Mouse (Mus musculus) activated CD4-positive, CD25-positive, alpha-beta regulatory T cell, adult 4 months (primary cell): Measurements from ENCODE around the gene Slc2a6. TPM values are rescaled to one million over a fixed set of nuclear protein-coding genes. Genes with fewer than 3 reads are reported as not detected.

Source experiments
- ATAC-seq: one replicate; pipeline ENCODE4 v1.8.0; 2017
- polyA plus RNA-seq, 2 experiments: library from polyadenylated mRNA; unstranded; fragments of 100-300 nt; shearing (Covaris generic); gene quantifications; one replicate each; pipeline ENCODE4 v1.2.1; 2017

Slc2a6 gene
- polyA plus RNA-seq, 2 experiments from 2014 or later, result 2.1 to 3.2 TPM

DNA sequence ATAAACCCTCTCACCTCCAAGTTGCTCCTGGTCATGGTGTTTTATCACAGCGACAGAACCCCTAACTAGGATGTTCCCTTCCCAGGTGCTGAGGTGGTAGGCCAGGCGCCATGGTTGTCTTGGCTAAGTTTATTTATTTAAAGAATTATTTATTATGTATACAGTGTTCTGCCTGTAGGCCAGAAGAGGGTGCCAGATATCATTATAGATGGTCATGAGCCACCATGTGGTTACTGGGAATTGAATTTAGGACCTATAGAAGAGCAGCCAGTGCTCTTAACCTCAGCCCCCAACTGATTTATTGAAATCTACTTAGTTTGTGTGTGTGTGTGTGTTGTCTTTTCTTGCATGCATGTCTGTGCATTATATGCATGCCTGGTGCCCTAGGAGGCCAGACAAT is 4.6 kb upstream of the Slc2a6 start:
- ATAC-seq, result no peak

DNA sequence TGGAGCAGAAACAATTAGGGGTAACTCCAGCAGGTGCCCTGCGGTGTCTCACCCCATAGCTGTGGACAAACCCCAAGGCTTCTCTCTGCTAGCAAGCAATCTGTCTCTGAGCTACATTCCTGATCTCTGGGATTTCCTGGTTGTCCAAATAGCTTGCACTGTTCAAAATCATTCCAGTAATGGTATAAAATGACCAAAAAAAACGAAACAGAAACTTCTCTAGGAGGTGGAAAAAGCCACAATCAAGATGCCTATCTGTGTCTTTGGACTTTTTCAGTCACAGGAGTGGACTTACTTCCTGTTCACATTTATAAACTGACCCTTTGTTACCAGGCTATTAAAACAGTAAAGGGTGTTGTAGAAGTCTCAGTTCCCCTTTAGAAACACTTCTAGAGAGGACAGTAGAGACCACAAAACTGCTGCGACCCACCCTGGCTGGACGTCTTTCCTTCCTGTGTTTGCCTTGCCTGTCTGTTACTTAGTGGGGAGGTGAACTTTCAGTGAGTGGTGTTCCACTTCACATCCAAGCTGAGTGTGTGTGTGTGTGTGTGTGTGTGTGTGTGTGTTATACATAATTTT is 728 bp upstream of the Slc2a6 start:
- ATAC-seq, result no peak

DNA sequence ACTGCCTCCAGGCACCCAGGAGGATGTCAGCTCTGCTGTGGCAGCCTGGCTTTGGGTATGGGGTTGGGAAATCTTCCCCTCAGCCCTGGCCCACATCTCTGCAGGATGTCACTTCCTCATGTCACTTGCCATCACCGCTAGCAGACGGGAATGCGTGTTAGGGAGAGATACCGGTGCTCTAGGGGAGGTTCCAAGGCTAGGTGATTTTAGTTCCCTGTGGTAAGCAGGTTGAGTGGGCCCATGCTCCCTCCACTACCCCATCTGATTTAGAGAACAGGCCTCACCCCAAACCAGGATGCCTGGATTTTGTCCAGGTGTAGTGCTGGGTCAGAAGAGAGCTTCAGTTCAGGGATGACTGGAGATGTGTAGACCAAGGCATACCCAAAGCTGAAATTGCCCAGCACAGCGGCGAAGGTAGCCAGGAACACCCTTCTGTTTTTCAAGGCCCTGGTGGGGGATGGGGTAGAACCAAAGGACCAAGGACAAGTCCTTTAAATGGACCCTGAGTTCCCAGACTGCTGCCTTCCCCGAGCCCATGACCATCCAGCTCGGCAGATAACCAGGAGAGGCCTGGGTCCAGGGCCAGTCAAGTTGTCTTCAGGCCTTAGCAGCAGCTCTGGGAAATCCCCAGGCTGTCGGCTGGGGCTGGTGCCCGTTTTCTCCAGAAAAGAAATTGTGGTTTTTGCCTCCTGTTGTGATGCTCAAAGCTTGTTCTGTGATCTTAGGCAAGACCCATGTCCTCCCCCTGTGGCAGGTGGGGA is 761 bp downstream of the Slc2a6 start:
- no peak for ATAC-seq

DNA sequence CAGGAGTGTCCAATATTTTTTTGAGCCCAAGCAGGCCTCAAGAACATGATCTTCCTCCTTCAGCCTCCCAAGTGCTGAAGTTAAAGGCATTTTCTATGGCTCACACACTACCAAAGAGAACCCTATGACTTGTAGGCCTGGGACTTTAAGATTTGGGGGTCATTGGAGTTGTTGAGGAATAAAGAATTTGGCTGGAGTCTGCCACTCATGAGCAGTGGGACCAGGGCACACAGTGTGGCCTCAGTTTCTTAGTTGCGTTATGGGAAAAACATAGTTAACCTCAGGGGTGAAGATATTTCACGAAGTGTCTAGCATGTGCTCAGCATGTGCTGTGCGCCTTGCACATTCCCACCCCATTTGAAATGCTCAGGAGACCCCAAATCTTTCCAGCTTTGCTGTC is 1.5 kb downstream of the Slc2a6 start:
- ATAC-seq, result no peak

DNA sequence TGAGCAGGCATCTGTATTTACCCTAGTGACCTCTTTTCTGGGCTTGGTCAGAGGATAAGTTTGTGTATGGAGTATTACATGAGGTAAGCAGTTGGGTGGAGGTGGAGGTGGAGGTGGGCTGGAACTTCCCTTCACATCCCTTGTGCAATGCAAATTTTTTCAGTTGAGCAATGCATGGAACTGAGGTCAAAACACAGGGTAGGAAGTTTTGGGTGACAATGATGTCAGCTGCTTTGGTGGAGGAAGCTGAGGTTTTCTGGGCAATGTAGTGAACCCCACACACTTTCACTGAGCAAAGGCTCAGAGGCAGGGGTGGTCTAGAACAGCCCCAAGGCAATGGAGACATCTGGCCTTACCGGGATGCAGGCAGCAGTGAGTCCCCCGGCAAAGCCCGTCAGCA is 2.3 kb downstream of the Slc2a6 start:
- ATAC-seq, result no peak

DNA sequence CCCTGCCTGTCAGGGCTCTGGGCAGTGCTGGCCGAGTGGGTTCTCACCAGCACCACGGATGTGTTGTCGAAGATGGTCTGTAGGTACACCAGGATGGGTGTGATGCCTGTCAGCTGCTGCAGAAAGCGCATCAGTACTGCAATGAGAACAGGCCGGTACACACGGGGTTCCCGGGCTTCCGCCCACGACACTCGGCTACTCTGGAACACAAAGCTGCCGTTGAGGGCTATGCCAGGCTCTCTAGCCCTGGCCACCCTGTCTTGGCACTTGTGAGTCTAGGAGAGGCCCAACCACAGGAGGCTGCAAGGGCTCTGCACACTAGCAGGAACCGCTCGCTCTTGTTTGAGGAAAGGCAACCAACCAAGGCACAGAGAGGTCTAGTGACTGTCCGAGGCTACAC is 3.7 kb downstream of the Slc2a6 start:
- ATAC-seq, result no peak

DNA sequence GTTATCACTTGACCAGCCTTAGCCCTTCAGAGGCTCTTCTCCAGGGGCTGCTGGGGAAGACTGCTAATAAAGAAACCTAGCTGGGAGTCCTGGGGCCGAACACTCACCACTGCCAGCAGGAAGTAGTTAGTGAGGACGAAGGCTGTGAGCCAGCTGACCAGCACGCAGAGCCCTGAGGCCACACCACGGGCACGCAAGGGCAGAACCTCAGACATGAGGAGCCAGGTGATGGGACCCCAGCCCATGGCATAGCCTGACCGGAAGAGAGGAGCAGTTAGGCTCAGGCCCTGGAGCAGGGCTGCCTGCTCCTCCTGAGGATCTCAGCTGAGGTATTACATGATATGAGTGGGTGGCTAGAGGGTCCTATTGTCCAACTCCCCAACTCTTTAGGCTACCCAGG is 5.2 kb downstream of the Slc2a6 start:
- ATAC-seq, result no peak

DNA sequence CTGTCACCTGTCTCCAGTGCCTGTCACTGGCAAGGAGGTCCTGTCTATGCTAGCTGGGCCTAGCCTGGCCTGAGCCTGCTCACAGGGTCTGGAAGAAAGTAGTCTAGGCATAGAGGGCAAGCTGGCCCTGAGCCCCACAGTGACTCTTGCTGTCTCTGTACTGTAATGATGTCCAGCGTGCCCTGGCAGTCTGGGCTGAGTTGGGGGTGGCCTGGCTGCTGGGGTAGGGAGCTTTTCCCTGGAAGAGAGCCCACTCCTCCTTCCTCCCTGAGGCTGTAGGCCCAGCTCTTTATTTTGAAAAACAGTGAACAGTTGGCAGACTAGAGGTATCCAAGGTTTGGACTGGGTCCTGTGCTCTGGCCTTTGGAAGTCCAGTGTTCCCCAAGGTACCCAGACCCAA is 6.7 kb downstream of the Slc2a6 start:
- ATAC-seq, result no peak

DNA sequence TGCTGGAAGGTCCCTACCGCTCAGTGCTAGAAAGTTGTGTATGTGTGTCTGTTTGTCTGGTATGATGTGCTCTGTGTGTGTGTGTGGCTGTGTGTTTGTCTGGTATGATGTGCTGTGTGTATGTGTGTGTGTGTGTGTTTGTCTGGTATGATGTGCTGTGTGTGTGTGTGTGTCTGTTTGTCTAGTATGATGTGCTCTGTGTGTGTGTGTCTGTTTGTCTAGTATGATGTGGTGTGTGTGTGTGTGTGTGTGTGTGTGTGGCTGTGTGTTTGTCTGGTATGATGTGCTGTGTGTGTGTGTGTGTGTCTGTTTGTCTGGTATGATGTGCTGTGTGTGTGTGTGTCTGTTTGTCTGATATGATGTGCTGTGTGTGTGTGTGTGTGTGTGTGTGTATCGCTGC is 8.3 kb downstream of the Slc2a6 start:
- no peak for ATAC-seq

DNA sequence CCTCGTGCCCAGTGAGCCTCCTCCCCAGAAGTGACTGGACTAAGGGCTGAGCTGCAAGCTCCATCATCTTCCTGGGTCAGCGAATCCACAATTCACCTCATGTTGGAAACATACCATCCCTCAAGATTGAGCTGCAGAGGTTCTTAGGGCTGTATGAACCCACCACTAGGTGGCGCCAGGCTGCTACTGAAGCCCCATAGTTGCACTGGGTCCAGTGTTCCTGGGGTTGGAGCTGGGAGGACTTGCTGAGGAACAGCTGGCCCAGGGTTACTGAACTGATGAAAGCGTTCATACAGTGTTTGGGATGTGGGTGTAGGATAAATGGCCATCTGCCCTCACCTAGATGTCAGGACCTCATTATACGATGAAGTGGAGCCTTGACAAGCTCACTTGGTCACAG is 10.0 kb downstream of the Slc2a6 start:
- no peak for ATAC-seq

DNA sequence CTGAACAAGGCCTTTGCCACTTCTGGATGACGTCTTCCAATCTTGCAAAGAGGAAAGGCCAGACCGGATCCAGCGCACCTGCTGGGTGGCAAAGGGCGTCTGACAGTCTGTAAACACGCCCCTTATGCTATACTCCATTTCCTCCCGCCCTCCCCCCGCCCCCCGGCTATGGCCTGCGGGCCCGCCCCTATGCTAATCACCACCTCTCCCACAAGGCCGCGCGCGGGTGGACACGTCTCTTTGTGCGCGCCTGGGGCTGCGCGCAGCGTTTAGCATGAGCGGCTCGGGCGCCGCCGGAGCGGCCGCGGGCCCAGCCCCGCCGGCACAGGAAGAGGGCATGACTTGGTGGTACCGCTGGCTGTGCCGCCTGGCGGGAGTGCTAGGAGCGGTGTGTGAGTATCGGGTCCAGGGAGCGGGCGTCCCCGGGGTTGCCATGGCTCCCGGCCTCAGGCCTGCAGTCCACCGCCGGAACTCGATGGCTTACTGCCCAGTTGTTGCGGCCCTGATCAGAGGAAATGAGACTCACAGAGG is 18.0 kb downstream of the Slc2a6 start, which contains the start of gene Cacfd1:
Gene Cacfd1, plus strand, starts transcription at position 213 of the 531 bp plus-strand sequence.
- ATAC-seq, result peak; percentile 95

DNA sequence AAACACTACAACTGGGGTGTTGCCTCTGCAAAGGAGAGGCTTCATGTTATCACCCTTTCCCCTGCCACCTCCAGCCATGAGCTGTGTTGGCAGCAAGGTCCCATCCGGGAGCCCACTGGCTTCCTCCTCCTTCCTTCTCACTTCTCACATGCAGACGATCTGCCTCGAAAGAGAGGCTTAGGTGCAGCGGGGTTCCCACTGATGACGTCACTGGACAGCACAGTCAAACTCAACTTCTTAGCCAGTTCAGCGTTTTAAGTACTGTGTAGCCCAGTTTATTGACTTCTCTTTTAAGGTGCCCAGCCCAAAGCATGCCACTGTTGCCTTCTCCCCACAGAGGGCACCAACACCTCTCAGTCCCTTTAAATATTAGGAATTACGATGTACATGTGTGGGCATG is 20.1 kb downstream of the Slc2a6 start:
- no peak for ATAC-seq

DNA sequence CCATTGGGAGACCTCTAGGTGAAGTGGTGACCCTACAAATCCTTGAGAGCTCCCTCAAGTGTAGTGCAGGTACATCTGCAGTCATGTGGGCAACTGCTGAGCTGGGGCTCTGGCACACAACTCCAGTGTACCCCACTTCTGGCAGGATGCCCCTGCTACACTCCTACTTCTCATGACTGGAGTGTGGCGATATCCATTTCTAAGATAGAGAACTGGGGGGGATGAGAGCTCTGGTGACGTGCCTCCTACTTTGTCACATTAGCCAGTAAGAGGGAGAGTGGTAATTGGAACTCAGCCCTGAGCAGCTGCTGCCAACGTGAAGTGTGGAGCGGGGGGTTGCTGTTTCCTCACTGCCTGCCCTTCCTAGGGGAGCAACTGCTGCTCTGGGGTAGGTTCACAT is 21.5 kb downstream of the Slc2a6 start:
- ATAC-seq, result no peak

DNA sequence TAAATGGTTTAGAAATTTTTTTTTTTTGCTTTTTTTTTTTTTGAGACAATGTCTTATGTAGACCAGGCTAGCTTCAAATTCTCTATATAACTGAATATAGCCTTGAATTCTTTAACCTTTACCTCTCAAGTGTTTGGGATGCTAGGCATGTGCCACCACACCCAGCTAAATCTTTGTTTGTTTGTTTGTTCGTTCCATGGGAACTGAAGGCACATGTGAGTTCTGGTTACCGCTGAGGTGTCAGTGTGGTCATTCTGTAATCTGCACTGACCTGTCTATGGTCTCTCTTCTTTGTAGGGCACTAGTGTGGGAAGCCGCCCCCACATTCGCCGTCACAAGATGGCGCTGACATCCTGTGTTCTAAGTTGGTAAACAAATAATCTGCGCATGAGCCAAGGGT is 29.8 kb downstream of the Slc2a6 start:
- no peak for ATAC-seq

DNA sequence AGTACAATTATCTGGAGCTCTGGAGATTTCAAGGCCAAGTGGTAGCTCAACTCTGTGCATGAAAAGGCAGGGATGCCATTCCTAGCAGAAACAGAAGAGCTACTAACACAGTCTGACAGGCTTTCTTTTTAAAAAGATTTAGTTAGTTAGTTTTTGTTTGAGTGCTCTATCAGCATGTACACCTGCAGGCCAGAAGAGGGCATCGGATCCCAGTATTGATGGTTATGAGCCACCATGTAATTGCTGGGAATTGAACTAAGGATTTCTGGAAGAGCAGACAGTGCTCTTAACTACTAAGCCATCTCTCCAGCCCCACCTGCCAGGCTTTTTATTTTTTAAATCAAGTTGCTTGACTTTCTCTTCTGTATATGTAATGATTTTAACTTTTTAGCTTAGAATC is 30.3 kb downstream of the Slc2a6 start:
- no peak for ATAC-seq

DNA sequence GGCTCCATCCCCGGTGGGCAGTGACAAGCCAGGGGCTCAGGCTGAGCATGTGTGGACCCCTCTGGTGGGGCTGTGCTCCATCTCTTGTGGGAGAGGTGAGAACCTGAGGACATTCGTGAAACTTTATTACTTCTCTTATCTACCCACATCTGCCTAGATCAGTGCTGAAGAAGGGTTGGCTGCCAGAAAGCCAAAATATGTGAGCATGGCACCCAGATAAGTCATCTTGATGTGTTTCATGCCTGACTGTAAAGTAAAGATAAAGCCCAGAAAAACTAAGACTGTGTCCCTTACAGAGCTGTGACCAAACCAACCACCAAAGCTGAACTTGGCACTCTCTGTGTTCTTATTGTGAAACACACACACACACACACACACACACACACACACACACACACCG is 33.9 kb downstream of the Slc2a6 start:
- ATAC-seq, result no peak

DNA sequence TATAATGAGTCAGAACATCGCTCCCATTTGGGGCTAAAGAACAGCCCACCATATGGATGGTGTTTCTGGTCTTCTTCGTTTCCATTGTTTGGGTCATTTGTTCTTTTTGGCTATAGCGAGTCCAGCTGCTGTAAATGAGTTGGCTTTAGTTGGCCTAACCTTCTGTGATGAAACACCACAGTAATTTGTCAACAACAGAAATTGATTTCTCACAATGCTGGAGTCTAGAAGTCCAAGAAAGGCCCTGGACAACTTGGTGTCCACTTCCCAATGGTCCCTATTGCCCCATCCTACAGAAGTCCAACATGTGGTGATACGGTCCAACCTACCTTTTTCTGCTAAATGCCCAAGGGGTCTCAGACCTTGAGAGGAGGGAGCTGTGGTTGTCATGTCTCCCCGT is 43.2 kb downstream of the Slc2a6 start:
- ATAC-seq, result no peak

DNA sequence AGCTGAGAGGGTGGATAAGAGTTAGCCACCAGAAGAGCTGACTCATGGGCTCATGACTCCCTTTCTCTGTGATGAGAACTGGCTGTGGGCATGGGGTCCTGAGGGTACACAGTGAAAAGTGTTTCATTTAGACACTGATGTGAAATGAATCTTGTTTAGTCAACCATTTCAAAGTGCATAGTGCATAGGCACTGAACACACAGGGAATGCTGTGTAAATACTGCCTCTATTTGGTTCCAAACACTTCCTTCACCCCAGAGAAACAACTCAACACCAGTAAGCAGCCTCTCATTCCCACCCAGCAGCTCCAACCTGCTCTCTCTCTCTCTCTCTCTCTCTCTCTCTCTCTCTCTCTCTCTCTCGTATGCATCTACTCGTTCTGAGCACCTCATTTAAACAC is 43.6 kb downstream of the Slc2a6 start:
- ATAC-seq, result no peak

DNA sequence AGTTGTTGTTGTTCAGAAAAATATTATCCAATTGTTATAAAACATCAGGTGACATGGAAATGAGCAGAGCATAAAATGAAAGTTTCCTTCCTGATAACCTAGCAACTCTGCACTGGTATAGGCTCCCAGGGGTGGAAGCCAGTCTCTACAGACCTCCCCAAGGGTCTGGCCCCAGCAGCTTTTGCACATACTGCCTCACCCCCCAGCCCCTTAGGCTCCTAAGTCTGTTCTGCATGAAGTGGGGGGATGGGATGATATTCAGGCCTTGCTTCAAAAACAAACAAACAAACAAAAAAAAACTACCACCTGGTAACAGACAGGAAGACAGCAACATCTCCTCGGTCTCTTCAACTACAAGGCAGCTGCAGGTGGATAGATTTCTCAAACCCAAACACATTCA is 47.4 kb downstream of the Slc2a6 start:
- no peak for ATAC-seq

DNA sequence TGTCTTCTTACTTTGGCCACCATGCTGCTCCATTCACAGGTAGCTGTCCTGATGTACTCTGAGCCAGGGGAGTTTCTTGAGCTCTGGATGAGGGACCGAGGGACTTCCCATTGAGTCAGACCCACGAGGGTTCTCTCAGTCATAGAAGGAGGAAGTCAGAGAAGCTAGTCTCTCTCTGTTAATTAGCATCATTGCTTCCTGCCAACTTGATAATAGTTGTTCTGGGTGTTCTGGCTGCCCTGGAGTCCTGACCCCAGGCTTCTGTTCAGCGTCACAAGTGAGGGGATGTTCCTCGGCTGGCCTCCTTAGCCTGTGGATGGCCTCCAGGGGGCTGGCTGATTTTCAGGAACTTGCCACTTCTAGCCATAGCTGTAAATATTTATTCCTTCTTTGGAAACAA is 53.8 kb downstream of the Slc2a6 start:
- no peak for ATAC-seq

DNA sequence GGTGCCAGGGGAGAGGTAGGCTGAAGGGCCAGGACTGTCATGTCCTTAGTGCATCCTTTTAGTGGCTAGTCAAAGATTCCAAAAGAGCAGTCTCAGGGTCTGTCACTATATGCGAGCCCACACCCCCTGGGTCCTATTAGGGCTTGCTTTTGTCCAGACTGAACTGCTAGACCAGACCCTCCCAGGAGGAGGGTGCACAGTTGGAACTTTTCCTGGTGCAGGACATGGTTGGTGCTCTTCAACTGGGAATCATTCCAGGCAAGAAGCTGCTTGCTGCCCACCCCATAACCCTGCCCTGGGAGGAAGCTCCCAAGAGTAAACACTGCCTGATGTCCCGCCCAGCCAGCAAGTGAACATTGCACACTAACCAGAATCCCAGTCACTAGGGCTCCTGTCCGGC is 54.7 kb downstream of the Slc2a6 start, which contains the start of gene Adamts13:
Gene Adamts13, plus strand, starts transcription at position 301 of the 400 bp plus-strand sequence.
- ATAC-seq, result no peak
